Mouse (Mus musculus): Measurements from ENCODE around the gene Ints14.
A peak's percentile ranks its signal among the peaks of the same experiment; 100 is the strongest.
"Not testable (repeated sequence)": the region's sequence is repeated elsewhere in the genome, so short reads cannot be mapped to it uniquely, and the experiment has no call there.

The Ints14 gene

GRCm38 (mm10) chr9:65019146-65019545, 58.4 kb downstream of the Ints14 start:
- DNase-seq (ENCODE audit: low spot score), result no peak

- no peak for DNase-seq (ENCODE audit: low spot score)
Measured at GRCm38 (mm10) chr9:65020128-65020527, 59.4 kb downstream of the Ints14 start.

GRCm38 (mm10) chr9:65020991-65021886, 60.5 kb downstream of the Ints14 start, which contains the start of gene Hacd3:
Gene Hacd3 (minus strand): TSS chr9:65021693.
- peak; percentile 92 for DNase-seq (ENCODE audit: low spot score)

- DNase-seq (ENCODE audit: low spot score), result no peak
Measured at GRCm38 (mm10) chr9:65021887-65022579, 61.3 kb downstream of the Ints14 start.

GRCm38 (mm10) chr9:65022580-65023135, 62.0 kb downstream of the Ints14 start:
- DNase-seq (ENCODE audit: low spot score), result peak; percentile 66

GRCm38 (mm10) chr9:65023447-65023846, 62.7 kb downstream of the Ints14 start:
- no peak for DNase-seq (ENCODE audit: low spot score)

GRCm38 (mm10) chr9:65027241-65027640, 66.5 kb downstream of the Ints14 start:
- no peak for DNase-seq (ENCODE audit: low spot score)

- no peak for DNase-seq (ENCODE audit: low spot score)
Measured at GRCm38 (mm10) chr9:65028313-65028712, 67.6 kb downstream of the Ints14 start.

- not testable (repeated sequence) for DNase-seq (ENCODE audit: low spot score)
Measured at GRCm38 (mm10) chr9:65031355-65031754, 70.7 kb downstream of the Ints14 start.

- no peak for DNase-seq (ENCODE audit: low spot score)
Measured at GRCm38 (mm10) chr9:65031894-65032268, 71.2 kb downstream of the Ints14 start.

- DNase-seq (ENCODE audit: low spot score), result peak; percentile 96
Measured at GRCm38 (mm10) chr9:65032269-65033108, 71.8 kb downstream of the Ints14 start, which contains the start of gene Dpp8. Gene Dpp8 (plus strand): TSS chr9:65032414.

- DNase-seq (ENCODE audit: low spot score), result no peak
Measured at GRCm38 (mm10) chr9:65036456-65036855, 75.8 kb downstream of the Ints14 start.

Data from testis, postnatal 10 days (tissue).